Mouse (Mus musculus): Measurements from ENCODE around the gene Fam187b.

DNA sequence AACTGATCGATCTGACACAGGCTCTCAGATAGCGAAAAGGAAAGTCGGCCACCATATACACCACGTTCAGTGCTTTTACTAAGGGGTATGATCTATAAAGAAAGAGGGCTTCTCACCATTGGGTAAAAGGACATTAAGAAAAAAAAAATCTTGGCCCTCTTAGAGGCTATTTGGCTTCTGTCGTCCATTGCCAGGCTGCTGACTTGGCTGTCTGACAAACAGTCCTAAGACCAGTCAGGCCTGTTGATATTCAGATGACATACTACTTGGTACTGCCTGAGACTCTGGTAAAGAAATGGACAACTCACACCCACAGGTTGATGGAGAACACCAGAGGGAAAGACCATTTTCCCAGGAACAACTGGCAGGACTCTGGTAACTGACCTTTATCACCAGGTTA is 39.4 kb downstream of the Fam187b start:
- TF ChIP-seq CTCF (IDR thresholded peaks at IDR 0.05; ENCODE audit: extremely low read depth, insufficient read depth, low read length) (no peak), POLR2A (IDR thresholded peaks at IDR 0.05; ENCODE audit: extremely low read depth, insufficient read depth, low read length) (no peak)
